Mouse (Mus musculus) lung, embryonic 16.5 days (tissue): ENCODE data around the gene Ccdc54. TPM values are rescaled to one million over a fixed set of nuclear protein-coding genes. Genes with fewer than 3 reads are reported as not detected.

ENCODE experiments used
- ATAC-seq: fragments of 200-750 bp; cut with Nextera tagmentation; 2 replicates; pipeline ENCODE4 v1.8.0; 2017; ENCODE audit warnings: low read depth, mild to moderate bottlenecking, moderate library complexity
- H3K27ac ChIP-seq: fragments of 300-500 bp; sonication (generic); 2 replicates; pipeline ENCODE4 v1.5.1; 2014; ENCODE audit warnings: mild to moderate bottlenecking, control low read depth, low read length
- H3K27me3 ChIP-seq: fragments of 300-500 bp; sonication (generic); 2 replicates; pipeline ENCODE4 v1.6.1; 2014; ENCODE audit warnings: low read depth, low read length, mixed read lengths; ENCODE audit not compliant: control insufficient read depth, insufficient read depth
- H3K36me3 ChIP-seq: fragments of 300-500 bp; sonication (generic); 2 replicates; pipeline ENCODE4 v1.6.1; 2014; ENCODE audit warnings: low read length; ENCODE audit not compliant: control insufficient read depth, insufficient read depth
- H3K4me1 ChIP-seq: fragments of 300-500 bp; sonication (generic); replicated peaks from 2 replicates; pipeline ENCODE4 v1.6.1; 2014; ENCODE audit warnings: low read length, mixed read lengths; ENCODE audit not compliant: control insufficient read depth, insufficient read depth
- H3K4me2 ChIP-seq: fragments of 300-500 bp; sonication (generic); 2 replicates; pipeline ENCODE4 v1.6.1; 2014; ENCODE audit warnings: low read depth, low read length, control low read depth
- H3K4me3 ChIP-seq: fragments of 300-500 bp; sonication (generic); 2 replicates; pipeline ENCODE4 v1.5.1; 2014; ENCODE audit warnings: mild to moderate bottlenecking, low read length, control low read depth
- H3K9ac ChIP-seq: fragments of 300-500 bp; sonication (generic); 2 replicates; pipeline ENCODE4 v1.6.1; 2014; ENCODE audit warnings: low read length, control low read depth
- H3K9me3 ChIP-seq: fragments of 300-500 bp; sonication (generic); 2 replicates; pipeline ENCODE4 v1.6.1; 2016; ENCODE audit warnings: low read length; ENCODE audit not compliant: control insufficient read depth
- WGBS: fragments of 180-500 bp; shearing (Covaris S2); extraction: QIAGEN DNeasy Blood & Tissue Kit; methylation state at CpG from one replicate; pipeline ENCODE4 v1.1.7; 2014; 5-methylcytosine and 5-hydroxymethylcytosine counted together
- polyA plus RNA-seq: library from polyadenylated mRNA; unstranded; fragments of >200 nt; fragmentation: Nextera tagmentation; extraction: Ambion mirVana; gene quantifications from 2 replicates; pipeline ENCODE4 v1.2.1, GENCODE M21; 2015

Ccdc54 gene
- polyA plus RNA-seq, 1 experiment from 2014 or later, result not detected

DNA sequence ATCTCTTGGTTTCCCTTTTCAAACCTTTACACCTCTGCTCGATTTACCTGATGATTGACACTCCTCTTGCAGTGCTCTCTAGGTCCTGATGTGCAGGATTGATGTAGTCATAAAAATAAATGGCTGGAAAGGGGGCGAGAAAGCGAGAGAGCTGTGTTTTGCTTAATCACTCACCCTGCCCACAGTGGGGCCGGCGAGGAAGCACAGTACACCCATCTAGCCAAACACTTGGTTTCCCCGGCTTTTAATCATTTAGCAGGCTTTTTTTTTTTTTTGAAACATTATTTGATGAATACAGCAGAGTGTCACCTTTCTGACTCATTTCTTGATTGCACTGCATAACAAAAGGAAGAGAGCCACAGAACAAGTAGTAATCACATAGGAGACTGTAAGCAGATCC is 5.7 kb upstream of the Ccdc54 start:
- Histone ChIP-seq H3K9ac (no peak overlapping the region), H3K4me3 (no peak overlapping the region), H3K27ac (no peak overlapping the region), H3K9me3 (no peaks in the 10 kb centered on the region), H3K27me3 (no peaks in the 10 kb centered on the region), H3K4me1 (no peaks in the 10 kb centered on the region), H3K36me3 (no peaks in the 10 kb centered on the region), H3K4me2 (no peak overlapping the region)
- 38% methylated on average over 6 of the region's 6 CpGs for WGBS
- no peak for ATAC-seq

DNA sequence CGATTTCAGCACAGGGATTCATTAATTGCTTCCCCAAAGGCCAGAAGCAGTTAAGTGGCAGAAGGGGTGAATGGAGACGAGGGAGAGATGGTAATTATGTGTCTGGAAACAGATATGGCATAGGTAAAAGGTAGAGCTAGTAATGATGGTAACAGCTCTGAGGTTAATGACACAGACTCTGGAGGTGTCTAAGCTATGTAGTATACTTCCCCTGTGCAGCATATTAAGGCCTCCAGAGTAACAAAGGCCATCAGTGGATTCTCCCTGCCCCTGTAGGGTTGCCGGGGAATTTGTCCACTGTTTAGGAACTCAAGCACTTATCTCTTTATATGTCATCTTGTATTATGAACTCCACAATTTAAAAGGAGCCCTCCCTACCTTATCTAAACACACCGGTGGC is 5.2 kb upstream of the Ccdc54 start:
- Histone ChIP-seq H3K27ac (no peak overlapping the region), H3K4me1 (no peaks in the 10 kb centered on the region), H3K27me3 (no peaks in the 10 kb centered on the region), H3K4me2 (no peak overlapping the region), H3K9me3 (no peaks in the 10 kb centered on the region), H3K4me3 (no peak overlapping the region), H3K36me3 (no peaks in the 10 kb centered on the region), H3K9ac (no peak overlapping the region)
- 36% methylated on average over 4 of the region's 4 CpGs for WGBS
- ATAC-seq, result no peak

DNA sequence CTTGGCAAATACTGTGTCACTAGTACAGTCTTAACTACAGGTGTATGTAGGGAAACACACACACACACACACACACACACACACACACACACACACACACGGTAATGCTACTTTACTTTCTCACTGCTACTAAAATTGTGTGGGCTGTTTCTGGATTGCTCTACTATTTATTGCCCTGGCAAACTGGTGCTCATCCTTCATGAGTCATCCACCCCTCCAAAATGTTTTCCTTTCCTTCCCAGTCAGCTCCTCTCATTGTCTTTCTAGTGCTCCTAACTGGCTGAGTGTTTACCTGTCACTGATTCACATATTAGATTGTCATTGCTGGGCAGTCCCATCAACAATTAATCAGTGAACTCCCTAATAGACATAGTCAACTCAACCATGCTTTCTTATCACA is 3.9 kb upstream of the Ccdc54 start:
- Histone ChIP-seq H3K4me3 (no peak overlapping the region), H3K4me2 (no peak overlapping the region), H3K4me1 (no peaks in the 10 kb centered on the region), H3K27ac (no peak overlapping the region), H3K36me3 (no peaks in the 10 kb centered on the region), H3K27me3 (no peaks in the 10 kb centered on the region), H3K9ac (no peak overlapping the region), H3K9me3 (no peaks in the 10 kb centered on the region)
- no peak for ATAC-seq
- 85% methylated on average over 1 of the region's 1 CpGs for WGBS

DNA sequence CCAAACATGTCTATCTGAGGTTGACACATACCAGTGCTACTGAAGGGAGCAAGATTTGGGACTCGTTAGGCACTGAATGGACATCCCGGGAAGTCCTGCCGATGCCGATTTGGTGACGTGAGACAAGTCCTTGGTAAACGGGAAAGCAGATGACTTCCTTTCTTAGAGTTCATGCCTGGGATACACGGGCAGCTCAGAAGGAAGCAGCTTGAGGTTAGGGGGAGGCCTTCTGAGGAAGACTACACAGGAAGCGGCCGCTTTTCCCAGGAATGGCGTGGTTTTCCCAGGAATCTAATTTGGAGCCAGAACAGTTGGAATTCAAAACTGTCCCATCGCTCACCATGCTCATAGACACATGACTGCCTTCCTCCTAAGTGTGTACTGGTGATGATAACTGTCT is 2.4 kb upstream of the Ccdc54 start:
- H3K9me3 ChIP-seq, result no peaks in the 10 kb centered on the region
- ATAC-seq, result no peak
- no peak overlapping the region for H3K4me2 ChIP-seq
- no peaks in the 10 kb centered on the region for H3K27me3 ChIP-seq
- H3K9ac ChIP-seq, result no peak overlapping the region
- no peaks in the 10 kb centered on the region for H3K36me3 ChIP-seq
- WGBS, result 67% methylated on average over 11 of the region's 11 CpGs
- no peaks in the 10 kb centered on the region for H3K4me1 ChIP-seq
- H3K4me3 ChIP-seq, result no peak overlapping the region
- H3K27ac ChIP-seq, result no peak overlapping the region

DNA sequence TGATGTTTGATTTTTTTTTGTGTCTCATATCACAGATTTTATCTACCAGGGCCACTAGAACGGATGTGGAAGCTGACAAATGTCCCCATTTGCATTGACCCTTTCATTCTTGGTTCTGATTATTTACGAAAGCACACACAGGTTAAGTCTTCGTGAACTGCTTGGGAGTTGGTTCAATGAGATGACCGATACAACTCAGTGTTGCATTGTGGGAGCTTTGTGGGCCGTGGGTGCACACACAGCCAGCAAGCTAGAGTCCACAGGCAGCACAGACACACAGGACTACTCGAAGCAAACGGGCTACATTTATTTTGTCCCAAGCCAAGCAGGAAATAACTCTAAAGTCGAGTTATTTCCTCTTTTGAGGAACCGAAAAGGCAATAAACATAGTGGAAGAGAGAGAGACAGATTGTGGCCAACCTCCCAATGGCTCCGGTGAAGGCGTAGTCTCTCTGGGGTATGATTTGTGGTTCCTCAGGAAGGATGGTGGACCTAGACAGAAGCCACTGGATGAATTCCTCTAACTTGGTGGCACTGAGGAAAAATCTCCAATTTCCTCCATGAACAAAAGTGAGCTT is 1.3 kb downstream of the Ccdc54 start:
- Histone ChIP-seq H3K9me3 (no peaks in the 10 kb centered on the region), H3K36me3 (no peaks in the 10 kb centered on the region), H3K27ac (no peak overlapping the region), H3K4me1 (no peaks in the 10 kb centered on the region), H3K9ac (no peak overlapping the region), H3K27me3 (no peaks in the 10 kb centered on the region), H3K4me3 (no peak overlapping the region), H3K4me2 (no peak overlapping the region)
- no peak for ATAC-seq
- 57% methylated on average over 11 of the region's 11 CpGs for WGBS

DNA sequence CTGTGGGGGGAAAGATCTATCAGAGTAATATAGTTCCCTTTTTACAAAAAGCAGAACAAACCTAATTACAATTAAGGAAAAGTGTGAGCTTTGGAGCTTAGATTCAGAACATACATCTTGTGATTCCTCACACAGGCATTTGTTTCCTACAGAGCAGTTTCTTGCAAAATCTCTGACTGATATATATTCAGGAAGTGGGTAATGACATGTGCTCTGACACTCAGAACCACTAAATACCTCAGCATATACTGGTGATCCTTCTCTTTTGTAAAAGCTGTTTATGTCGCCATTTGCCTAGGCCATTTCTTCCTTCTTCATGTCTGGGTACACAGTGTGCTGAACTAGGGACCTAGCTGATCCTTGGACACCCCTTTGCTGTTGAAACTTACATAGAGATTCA is 2.8 kb downstream of the Ccdc54 start:
- Histone ChIP-seq H3K27me3 (no peaks in the 10 kb centered on the region), H3K36me3 (no peaks in the 10 kb centered on the region), H3K9me3 (no peaks in the 10 kb centered on the region), H3K9ac (no peak overlapping the region), H3K4me1 (no peaks in the 10 kb centered on the region), H3K4me3 (no peak overlapping the region), H3K4me2 (no peak overlapping the region), H3K27ac (no peak overlapping the region)
- ATAC-seq, result no peak
- WGBS, result 59% methylated on average over 1 of the region's 1 CpGs

DNA sequence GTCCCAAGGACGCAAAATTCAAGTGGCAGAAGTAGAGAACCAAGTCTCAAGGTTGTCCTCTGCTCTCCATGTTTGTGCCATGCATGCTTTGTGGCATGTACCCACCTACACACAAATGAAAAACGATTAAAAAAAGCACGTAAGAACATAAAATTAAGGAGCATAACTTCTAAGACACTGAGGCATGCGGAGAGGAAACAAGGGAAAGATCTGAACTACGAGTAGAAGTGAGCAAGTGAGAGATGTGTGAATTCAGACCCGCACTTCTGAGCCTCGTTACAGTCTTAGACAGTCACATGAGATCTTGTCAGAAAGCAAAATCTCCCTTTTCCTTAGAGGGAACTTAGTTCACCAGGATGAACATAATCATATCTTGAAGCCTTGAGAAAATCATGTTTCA is 3.8 kb downstream of the Ccdc54 start:
- no peak overlapping the region for H3K9ac ChIP-seq
- H3K4me1 ChIP-seq, result no peaks in the 10 kb centered on the region
- no peaks in the 10 kb centered on the region for H3K9me3 ChIP-seq
- no peaks in the 10 kb centered on the region for H3K36me3 ChIP-seq
- H3K4me3 ChIP-seq, result no peak overlapping the region
- no peak for ATAC-seq
- H3K27ac ChIP-seq, result no peak overlapping the region
- no peaks in the 10 kb centered on the region for H3K27me3 ChIP-seq
- H3K4me2 ChIP-seq, result no peak overlapping the region
- WGBS, result 84% methylated on average over 7 of the region's 7 CpGs

DNA sequence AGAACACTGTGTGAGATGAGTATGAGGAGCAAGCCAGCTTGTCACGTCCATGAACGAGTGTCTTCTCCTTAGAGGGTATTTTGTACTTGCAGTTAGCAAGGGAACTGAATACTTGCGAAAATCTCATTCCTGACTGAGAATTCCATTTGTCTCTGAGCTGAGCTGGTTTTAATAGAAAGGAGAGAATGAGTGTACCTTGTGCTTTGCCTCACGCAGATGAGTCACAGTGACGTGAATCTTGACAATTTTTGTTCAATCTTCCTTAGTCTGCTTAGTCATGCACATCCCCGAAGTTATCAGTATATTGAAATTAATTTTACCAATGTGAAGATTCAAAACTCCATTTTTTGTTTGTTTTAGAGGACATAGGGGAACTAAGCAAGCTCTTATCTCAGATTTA is 12.6 kb downstream of the Ccdc54 start:
- Histone ChIP-seq H3K27me3 (no peaks in the 10 kb centered on the region), H3K9ac (no peak overlapping the region), H3K4me1 (no peaks in the 10 kb centered on the region), H3K9me3 (no peaks in the 10 kb centered on the region), H3K4me3 (no peak overlapping the region), H3K4me2 (no peak overlapping the region), H3K27ac (no peak overlapping the region), H3K36me3 (no peaks in the 10 kb centered on the region)
- no peak for ATAC-seq
- WGBS, result 77% methylated on average over 6 of the region's 6 CpGs

DNA sequence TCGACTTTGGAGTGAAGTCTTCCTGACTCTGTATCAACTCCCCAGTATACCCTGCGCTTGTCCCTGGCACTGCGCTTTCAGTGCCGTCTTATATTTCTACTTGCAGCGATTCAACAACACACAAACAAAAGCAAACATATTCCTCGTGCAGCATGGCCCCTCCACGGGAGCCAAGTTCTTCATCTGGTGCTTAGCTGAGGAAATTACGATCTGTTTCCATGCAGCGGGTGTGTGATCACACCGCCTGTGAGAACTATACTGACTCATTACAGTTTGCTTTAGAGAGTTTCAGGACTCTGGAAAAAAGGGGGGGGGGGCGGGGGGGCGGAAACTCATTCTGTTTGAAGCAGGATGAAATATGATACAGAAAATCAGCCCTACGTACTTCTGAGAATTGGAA is 18.4 kb downstream of the Ccdc54 start:
- WGBS, result 46% methylated on average over 13 of the region's 13 CpGs
- H3K27me3 ChIP-seq, result no peaks in the 10 kb centered on the region
- H3K9ac ChIP-seq, result no peak overlapping the region
- H3K4me1 ChIP-seq, result no peaks in the 10 kb centered on the region
- no peak for ATAC-seq
- no peak overlapping the region for H3K4me3 ChIP-seq
- H3K4me2 ChIP-seq, result peak overlapping the region; percentile 18; the same call in 1 of the 2 replicates
- H3K27ac ChIP-seq, result no peak overlapping the region
- no peaks in the 10 kb centered on the region for H3K9me3 ChIP-seq
- H3K36me3 ChIP-seq, result no peaks in the 10 kb centered on the region

DNA sequence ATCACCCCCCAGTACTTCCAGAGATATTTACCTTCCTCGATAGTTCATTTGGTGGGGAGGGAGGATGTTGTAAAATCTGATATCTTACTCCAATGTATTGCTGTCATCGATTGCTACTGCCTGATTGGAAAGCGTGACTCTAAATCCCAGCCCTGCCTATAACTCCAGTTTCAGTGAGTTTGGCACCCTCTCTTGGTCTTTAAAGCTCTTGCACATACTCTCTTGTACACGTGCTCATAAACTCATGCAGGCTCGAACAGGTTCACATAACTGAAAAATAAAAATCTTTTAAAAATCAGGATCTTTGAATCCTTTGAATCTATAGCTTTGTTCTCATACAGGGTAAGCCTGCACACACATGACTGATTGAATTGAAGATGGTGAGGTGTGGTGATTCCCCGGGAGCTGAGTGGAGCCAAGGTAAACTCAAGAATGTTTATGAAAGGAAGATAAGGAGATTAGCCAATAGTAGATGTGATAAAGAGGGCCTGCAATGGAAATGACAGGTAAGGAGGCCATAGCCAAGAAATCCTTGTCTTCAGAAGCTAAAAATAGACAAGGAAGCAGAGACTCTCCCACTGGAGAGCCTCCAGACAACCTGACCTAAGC is 31.7 kb downstream of the Ccdc54 start:
- no peaks in the 10 kb centered on the region for H3K9me3 ChIP-seq
- no peaks in the 10 kb centered on the region for H3K27me3 ChIP-seq
- 54% methylated on average over 6 of the region's 6 CpGs for WGBS
- H3K27ac ChIP-seq, result no peak overlapping the region
- no peaks in the 10 kb centered on the region for H3K36me3 ChIP-seq
- H3K4me1 ChIP-seq, result no peaks in the 10 kb centered on the region
- ATAC-seq, result no peak
- no peak overlapping the region for H3K4me2 ChIP-seq
- no peak overlapping the region for H3K9ac ChIP-seq
- no peak overlapping the region for H3K4me3 ChIP-seq
